Mouse (Mus musculus) limb, embryonic 10.5 days (tissue): Measurements from ENCODE around the gene Rgs16. TPM values are rescaled to one million over a fixed set of nuclear protein-coding genes. Genes with fewer than 3 reads are reported as not detected.

ENCODE experiments used
- DNase-seq: peaks from one replicate; pipeline ENCODE4 v3.0.0-alpha.2; 2017; ENCODE audit warnings: low spot score
- H3K27ac ChIP-seq: fragments of 300-500 bp; sonication (generic); 2 replicates; pipeline ENCODE4 v1.5.1; 2016; ENCODE audit warnings: mild to moderate bottlenecking
- H3K27me3 ChIP-seq: fragments of 300-500 bp; sonication (generic); 2 replicates; pipeline ENCODE4 v1.6.1; 2016; ENCODE audit warnings: low read depth, mild to moderate bottlenecking; ENCODE audit not compliant: poor library complexity, severe bottlenecking
- H3K36me3 ChIP-seq: fragments of 300-500 bp; sonication (generic); 2 replicates; pipeline ENCODE4 v1.6.1; 2016; ENCODE audit warnings: mild to moderate bottlenecking, moderate library complexity
- H3K4me1 ChIP-seq: fragments of 300-500 bp; sonication (generic); 2 replicates; pipeline ENCODE4 v1.6.1; 2016
- H3K4me3 ChIP-seq: fragments of 300-500 bp; sonication (generic); 2 replicates; pipeline ENCODE4 v1.5.1; 2016; ENCODE audit warnings: mild to moderate bottlenecking, moderate library complexity
- H3K9me3 ChIP-seq: fragments of 300-500 bp; sonication (generic); replicated peaks from 2 replicates; pipeline ENCODE4 v1.6.1; 2016; ENCODE audit warnings: mild to moderate bottlenecking
- WGBS: fragments of 180-500 bp; shearing (Covaris S2); methylation state at CpG from one replicate; pipeline ENCODE4 v1.1.7; 2016; 5-methylcytosine and 5-hydroxymethylcytosine counted together
- polyA plus RNA-seq: library from polyadenylated mRNA; unstranded; fragments of >200 nt; fragmentation: Nextera tagmentation; extraction: Ambion mirVana; gene quantifications from 2 replicates; pipeline ENCODE4 v1.2.1, GENCODE M21; 2016

Gene Rgs16
- polyA plus RNA-seq, 1 experiment from 2014 or later, result 6.0 TPM

- 83% methylated on average over 10 of the region's 10 CpGs for WGBS
- DNase-seq, result no peak
- Histone ChIP-seq H3K27ac (no peak overlapping the region), H3K36me3 (no peaks in the 10 kb centered on the region), H3K4me3 (no peak overlapping the region), H3K27me3 (no peaks in the 10 kb centered on the region), H3K9me3 (no peaks in the 10 kb centered on the region), H3K4me1 (no peaks in the 10 kb centered on the region)
These were observed 30.0 kb downstream of the Rgs16 start for GRCm38 (mm10) chr1:153769998-153770775.

GRCm38 (mm10) chr1:153770776-153771167 lies 30.6 kb downstream of the Rgs16 start:
- 93% methylated on average over 1 of the region's 1 CpGs for WGBS

DNA sequence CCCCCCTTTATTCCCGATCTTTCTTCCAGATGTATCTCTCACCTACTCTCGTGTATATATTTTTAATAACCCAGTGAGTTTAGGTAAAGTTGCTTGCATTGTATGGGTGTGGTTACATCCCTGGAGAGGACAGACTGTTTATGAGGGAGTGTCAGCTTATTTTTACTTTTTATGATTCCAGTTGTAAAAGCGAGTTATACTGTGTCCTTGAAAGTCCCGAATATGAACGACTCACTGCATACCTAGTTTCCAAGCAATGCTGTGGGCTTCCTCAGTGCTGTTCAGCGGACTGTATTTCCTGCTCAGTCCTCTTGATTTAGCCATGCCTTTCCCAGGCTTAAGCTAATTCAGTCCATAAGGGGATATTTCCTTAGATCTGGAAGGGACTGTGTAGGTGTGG lies 35.0 kb downstream of the Rgs16 start:
- 91% methylated on average over 6 of the region's 6 CpGs for WGBS
- H3K4me3 ChIP-seq, result no peak overlapping the region
- H3K27ac ChIP-seq, result no peak overlapping the region
- DNase-seq, result no peak
- H3K27me3 ChIP-seq, result no peaks in the 10 kb centered on the region
- no peaks in the 10 kb centered on the region for H3K36me3 ChIP-seq
- H3K4me1 ChIP-seq, result no peaks in the 10 kb centered on the region
- H3K9me3 ChIP-seq, result no peaks in the 10 kb centered on the region

More at GRCm38 (mm10) chr1:153770776-153771167, 30.6 kb downstream of the Rgs16 start:
- H3K9me3 ChIP-seq, result no peaks in the 10 kb centered on the region
- H3K27me3 ChIP-seq, result no peaks in the 10 kb centered on the region
- no peak for DNase-seq
- no peaks in the 10 kb centered on the region for H3K36me3 ChIP-seq
- no peak overlapping the region for H3K4me3 ChIP-seq
- H3K4me1 ChIP-seq, result no peaks in the 10 kb centered on the region
- no peak overlapping the region for H3K27ac ChIP-seq

DNA sequence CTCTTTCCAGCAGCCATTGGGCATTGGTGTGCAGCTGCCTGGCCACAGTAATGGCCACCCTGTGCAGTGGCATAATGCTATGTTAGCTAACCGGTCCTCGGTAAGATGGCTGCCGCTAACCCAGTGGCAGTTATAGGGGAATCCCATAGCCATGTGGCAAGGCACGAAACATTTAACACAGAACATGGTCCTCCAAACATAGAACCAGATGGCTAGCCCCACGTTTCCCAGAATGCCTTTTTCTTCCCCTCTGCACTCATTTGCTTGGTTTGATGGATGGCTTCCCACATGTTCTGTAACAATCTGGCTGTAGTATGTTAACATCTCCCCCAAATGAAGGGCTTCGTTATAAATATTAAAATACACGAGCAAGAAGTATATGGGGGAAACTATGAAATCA lies 36.1 kb downstream of the Rgs16 start:
- no peaks in the 10 kb centered on the region for H3K4me1 ChIP-seq
- no peaks in the 10 kb centered on the region for H3K36me3 ChIP-seq
- WGBS, result 90% methylated on average over 7 of the region's 7 CpGs
- H3K27me3 ChIP-seq, result no peaks in the 10 kb centered on the region
- H3K4me3 ChIP-seq, result no peak overlapping the region
- H3K27ac ChIP-seq, result no peak overlapping the region
- no peaks in the 10 kb centered on the region for H3K9me3 ChIP-seq
- no peak for DNase-seq

DNA sequence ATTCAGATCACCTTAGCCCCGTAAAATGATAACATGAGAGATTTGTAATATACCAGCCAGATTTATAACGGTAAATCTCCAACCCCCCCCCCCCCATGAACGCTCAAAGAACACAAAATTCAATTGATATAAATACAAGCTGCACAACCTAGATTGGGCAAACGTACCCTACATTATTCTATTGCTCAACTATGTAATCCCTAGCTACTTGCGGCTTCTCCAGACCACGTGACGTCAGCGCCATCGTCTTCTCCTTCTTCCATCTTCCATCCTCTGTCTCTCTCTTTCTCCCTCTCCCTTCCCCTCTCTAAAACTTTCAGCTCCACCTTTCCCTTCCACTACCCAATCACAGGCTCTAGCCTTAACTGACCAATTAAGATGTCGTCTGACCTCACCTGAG lies 38.1 kb downstream of the Rgs16 start:
- H3K36me3 ChIP-seq, result no peaks in the 10 kb centered on the region
- no peaks in the 10 kb centered on the region for H3K9me3 ChIP-seq
- no peak overlapping the region for H3K27ac ChIP-seq
- H3K4me3 ChIP-seq, result no peak overlapping the region
- 85% methylated on average over 10 of the region's 10 CpGs for WGBS
- no peaks in the 10 kb centered on the region for H3K4me1 ChIP-seq
- no peak for DNase-seq
- no peaks in the 10 kb centered on the region for H3K27me3 ChIP-seq

DNA sequence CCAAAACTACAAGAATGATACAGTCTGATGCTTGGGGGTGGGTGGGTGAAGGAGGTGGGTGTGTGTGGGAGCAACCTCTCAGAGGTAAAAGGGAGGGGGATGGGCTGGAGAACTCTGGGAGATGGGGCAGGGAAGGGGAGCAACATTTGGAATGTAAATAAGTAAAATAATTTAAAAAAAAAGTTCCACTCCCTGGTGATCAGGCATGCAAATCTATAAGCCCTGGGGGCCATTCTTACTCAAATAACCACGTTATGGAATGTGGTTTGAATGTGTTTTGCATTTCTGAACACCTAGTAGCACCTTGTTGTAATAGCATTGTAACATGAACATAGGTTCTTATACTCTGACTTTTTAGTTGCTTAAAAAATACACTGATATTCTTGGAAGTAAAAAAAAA lies 43.2 kb downstream of the Rgs16 start:
- Histone ChIP-seq H3K36me3 (no peaks in the 10 kb centered on the region), H3K27me3 (no peaks in the 10 kb centered on the region), H3K9me3 (no peaks in the 10 kb centered on the region), H3K4me3 (no peak overlapping the region), H3K27ac (no peak overlapping the region), H3K4me1 (no peaks in the 10 kb centered on the region)
- DNase-seq, result no peak
- 47% methylated on average over 1 of the region's 1 CpGs for WGBS

DNA sequence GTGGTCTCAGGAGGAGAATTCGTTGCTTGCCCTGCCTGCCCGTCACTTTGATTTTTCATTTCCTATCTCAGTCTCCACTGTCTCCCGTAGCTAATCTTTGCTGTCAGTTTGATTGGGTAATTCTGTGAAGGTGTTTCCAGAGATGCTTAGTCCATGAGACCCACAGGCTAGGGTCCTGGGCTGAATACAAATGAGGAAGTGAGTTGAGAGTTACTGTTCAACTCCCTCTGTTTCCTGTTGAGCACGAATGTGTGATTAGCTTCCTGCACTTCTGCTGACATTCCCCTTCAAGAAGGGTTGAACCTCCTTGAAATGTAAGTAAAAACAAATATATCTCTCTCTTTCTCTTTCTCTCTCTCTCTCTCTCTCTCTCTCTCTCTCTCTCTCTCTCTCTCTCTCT lies 45.5 kb downstream of the Rgs16 start:
- 75% methylated on average over 4 of the region's 4 CpGs for WGBS
- Histone ChIP-seq H3K4me3 (no peak overlapping the region), H3K4me1 (no peaks in the 10 kb centered on the region), H3K36me3 (no peaks in the 10 kb centered on the region), H3K27me3 (no peaks in the 10 kb centered on the region), H3K27ac (no peak overlapping the region), H3K9me3 (no peaks in the 10 kb centered on the region)
- no peak for DNase-seq

DNA sequence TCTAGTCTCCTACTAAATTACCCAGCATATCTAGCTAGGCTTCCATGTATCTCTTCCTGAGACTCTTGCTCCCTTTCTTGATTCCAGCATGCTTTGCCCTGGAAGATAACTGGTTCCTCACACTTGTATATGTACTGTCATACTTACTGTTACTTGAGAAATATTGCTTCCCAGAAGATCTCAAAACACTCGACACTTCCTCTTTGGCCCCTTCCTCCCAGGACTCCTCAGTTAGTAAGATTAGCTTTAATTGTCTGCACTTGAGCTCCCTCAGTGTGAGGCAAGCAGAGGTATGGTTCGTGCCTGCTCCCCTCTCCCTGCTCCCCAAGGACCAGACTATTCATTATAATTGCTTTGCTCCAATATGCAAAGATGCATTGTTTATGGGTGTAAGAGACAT lies 50.6 kb downstream of the Rgs16 start:
- WGBS, result 74% methylated on average over 2 of the region's 2 CpGs
- Histone ChIP-seq H3K36me3 (no peaks in the 10 kb centered on the region), H3K27ac (no peak overlapping the region), H3K4me1 (no peaks in the 10 kb centered on the region), H3K27me3 (no peaks in the 10 kb centered on the region), H3K9me3 (no peaks in the 10 kb centered on the region), H3K4me3 (no peak overlapping the region)
- no peak for DNase-seq

DNA sequence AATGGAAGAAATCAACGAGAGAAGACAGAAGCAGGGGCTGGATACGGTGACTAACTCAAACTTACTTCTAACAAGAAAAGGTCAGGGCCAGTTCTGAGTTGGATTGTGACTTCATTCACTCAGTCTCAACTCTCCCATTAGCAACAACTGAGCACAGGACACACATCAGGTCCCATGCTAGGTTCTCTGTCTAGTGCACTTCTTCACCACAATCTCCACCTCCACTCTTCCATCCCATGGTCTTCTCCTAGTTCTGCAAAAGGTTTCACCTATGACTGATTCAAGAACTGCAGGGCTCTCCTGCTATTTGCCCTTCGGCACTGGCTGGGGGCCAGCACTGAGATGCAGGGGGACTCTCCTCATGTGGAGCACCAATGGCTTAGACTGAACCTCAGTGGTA lies 54.1 kb downstream of the Rgs16 start:
- no peak for DNase-seq
- H3K27me3 ChIP-seq, result no peaks in the 10 kb centered on the region
- WGBS, result 89% methylated on average over 3 of the region's 3 CpGs
- H3K9me3 ChIP-seq, result no peaks in the 10 kb centered on the region
- H3K36me3 ChIP-seq, result no peaks in the 10 kb centered on the region
- no peak overlapping the region for H3K27ac ChIP-seq
- no peaks in the 10 kb centered on the region for H3K4me1 ChIP-seq
- H3K4me3 ChIP-seq, result no peak overlapping the region

Other genes with a start within 250 kb of the Rgs16 start
- 4.9 and 5.2 TPM in 2 replicates for gene Npl, start 190.3 kb upstream of the Rgs16 start, polyA plus RNA-seq
- 0.28 and 0.61 TPM in 2 replicates for gene Rgs8, start 87.3 kb upstream of the Rgs16 start, polyA plus RNA-seq
- gene Rnasel, start 9.1 kb downstream of the Rgs16 start, polyA plus RNA-seq, result 4.0 and 8.2 TPM in 2 replicates
- not detected in 2 replicates for gene Rgsl1, start 103.8 kb downstream of the Rgs16 start, polyA plus RNA-seq
- gene Teddm1b, start 134.0 kb downstream of the Rgs16 start, polyA plus RNA-seq, result 0.64 and 2.1 TPM in 2 replicates
- gene Teddm1a, start 151.4 kb downstream of the Rgs16 start, polyA plus RNA-seq, result not detected in 2 replicates
- gene Glul, start 159.6 kb downstream of the Rgs16 start, polyA plus RNA-seq, result 122 and 125 TPM in 2 replicates
- 0.69 and 0.74 TPM in 2 replicates for gene Teddm2, start 159.9 kb downstream of the Rgs16 start, polyA plus RNA-seq